Mouse (Mus musculus): ENCODE measurements around the gene Lcn10. TPM values are rescaled to one million over a fixed set of nuclear protein-coding genes. Genes with fewer than 3 reads are reported as not detected.
"Not testable (repeated sequence)": the region's sequence is repeated elsewhere in the genome, so short reads cannot be mapped to it uniquely, and the experiment has no call there.

Lcn10 gene
- polyA plus RNA-seq, 1 experiment, result not detected

DNA sequence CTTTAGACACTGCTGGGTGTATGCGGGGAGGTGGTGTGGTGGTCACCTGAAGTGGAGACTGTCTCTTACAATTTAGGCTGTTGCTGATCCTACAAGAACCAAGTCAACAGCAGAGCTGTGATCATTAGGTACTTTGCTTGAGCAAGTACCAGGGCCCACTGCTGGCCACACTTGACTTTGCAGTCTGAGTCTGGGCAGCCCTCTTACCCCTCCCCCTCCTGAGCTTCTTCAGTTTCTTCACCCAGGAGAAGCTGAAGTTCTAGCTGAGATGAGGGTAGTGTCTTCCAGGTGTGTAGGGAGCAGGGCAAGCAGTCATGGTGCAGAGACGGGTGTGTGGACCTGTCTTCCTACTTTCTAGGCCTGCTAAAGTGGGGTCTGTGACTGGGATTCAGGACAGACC lies 25.6 kb downstream of the Lcn10 start:
- no peaks in the 10 kb centered on the region for H3K9me3 ChIP-seq (replicated peaks; ENCODE audit: control insufficient read depth, insufficient read depth, low read length, poor library complexity, severe bottlenecking)
- no peaks in the 10 kb centered on the region for H3K27me3 ChIP-seq (ENCODE audit: control insufficient read depth, insufficient read depth, low read length, poor library complexity, severe bottlenecking)
- TF ChIP-seq POLR2A (IDR thresholded peaks at IDR 0.05; ENCODE audit: insufficient read depth, low read length) (no peak), CTCF (IDR thresholded peaks at IDR 0.05; ENCODE audit: low read depth, low read length) (no peak), EP300 (IDR thresholded peaks at IDR 0.05; ENCODE audit: insufficient read depth, low read depth, low read length) (no peak)
- H3K4me1 ChIP-seq (ENCODE audit: control insufficient read depth, insufficient read depth, low read length), result no peaks in the 10 kb centered on the region
- H3K4me3 ChIP-seq (ENCODE audit: low read depth, low read length), result no peak overlapping the region
- no peak overlapping the region for H3K9ac ChIP-seq (ENCODE audit: low read depth, poor library complexity, severe bottlenecking)
- H3K36me3 ChIP-seq (ENCODE audit: control insufficient read depth, insufficient read depth, low read length, poor library complexity, severe bottlenecking), result no peaks in the 10 kb centered on the region
- H3K27ac ChIP-seq (ENCODE audit: insufficient read depth, low read length), result no peak overlapping the region

DNA sequence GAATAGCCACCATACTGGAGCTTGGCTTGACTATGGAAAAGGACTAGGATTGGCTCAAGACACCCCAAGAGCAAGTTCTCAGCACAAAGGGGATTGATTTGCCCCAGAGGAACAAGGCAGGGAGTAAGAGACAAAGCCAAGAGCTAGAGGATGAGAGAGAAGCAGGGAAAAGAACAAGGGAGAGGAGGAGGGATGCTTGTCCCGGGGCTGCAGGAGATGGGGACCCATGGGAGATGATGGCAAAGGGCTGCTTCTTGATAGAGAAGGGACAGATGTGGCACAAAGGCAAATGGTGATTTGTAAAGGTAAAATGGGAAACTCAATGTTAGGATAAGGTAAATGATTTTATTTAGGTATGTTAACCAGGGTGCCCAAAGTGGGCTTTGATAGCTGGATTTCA lies 26.5 kb downstream of the Lcn10 start:
- not testable (repeated sequence) for H3K4me1 ChIP-seq (ENCODE audit: control insufficient read depth, insufficient read depth, low read length); H3K4me3 ChIP-seq (ENCODE audit: low read depth, low read length); H3K27ac ChIP-seq (ENCODE audit: insufficient read depth, low read length); H3K27me3 ChIP-seq (ENCODE audit: control insufficient read depth, insufficient read depth, low read length, poor library complexity, severe bottlenecking); H3K9me3 ChIP-seq (replicated peaks; ENCODE audit: control insufficient read depth, insufficient read depth, low read length, poor library complexity, severe bottlenecking); H3K9ac ChIP-seq (ENCODE audit: low read depth, poor library complexity, severe bottlenecking); H3K36me3 ChIP-seq (ENCODE audit: control insufficient read depth, insufficient read depth, low read length, poor library complexity, severe bottlenecking)

DNA sequence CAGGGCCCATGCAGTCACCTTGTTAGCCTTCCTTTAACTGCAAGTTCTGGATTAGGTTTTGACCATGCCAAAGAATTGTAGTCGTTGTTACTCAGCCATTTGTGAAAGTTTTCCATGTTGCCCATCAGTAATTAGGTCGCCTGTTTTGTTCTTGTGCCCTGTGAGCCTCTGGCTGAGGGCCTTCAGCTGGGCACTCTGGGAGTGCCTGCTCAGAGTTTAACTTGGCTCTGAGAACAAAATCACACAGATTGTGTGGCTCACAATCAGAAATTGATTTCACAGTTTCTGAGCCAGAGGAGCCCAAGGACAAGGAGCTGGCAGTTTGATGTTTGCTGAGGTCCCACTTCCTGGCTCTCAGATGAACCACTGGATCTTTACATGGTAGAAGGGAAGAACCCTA lies 27.3 kb downstream of the Lcn10 start:
- not testable (repeated sequence) for H3K9me3 ChIP-seq (replicated peaks; ENCODE audit: control insufficient read depth, insufficient read depth, low read length, poor library complexity, severe bottlenecking); H3K27ac ChIP-seq (ENCODE audit: insufficient read depth, low read length); H3K9ac ChIP-seq (ENCODE audit: low read depth, poor library complexity, severe bottlenecking); H3K27me3 ChIP-seq (ENCODE audit: control insufficient read depth, insufficient read depth, low read length, poor library complexity, severe bottlenecking); H3K4me1 ChIP-seq (ENCODE audit: control insufficient read depth, insufficient read depth, low read length); H3K4me3 ChIP-seq (ENCODE audit: low read depth, low read length); H3K36me3 ChIP-seq (ENCODE audit: control insufficient read depth, insufficient read depth, low read length, poor library complexity, severe bottlenecking)

DNA sequence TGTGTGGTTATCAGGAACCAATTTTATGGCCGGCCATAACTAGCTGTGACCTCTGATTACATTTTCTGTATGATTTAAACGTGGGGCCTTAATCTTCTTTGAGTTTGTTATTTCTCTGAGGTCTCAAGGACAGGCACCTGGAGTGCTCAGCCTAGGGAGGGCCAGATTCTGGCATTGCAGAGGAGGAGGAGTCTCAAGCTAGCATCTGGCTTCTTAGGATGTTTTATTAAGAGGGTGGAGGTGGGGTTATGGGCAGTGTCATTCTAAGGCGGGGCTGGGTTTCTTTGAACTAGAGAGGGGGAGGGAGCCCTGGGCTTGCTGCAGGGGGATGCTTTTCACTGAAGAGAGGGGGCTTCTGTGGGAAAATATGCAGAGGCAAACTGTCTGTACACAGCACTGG lies 29.1 kb downstream of the Lcn10 start:
- not testable (repeated sequence) for H3K4me1 ChIP-seq (ENCODE audit: control insufficient read depth, insufficient read depth, low read length); H3K9ac ChIP-seq (ENCODE audit: low read depth, poor library complexity, severe bottlenecking); H3K27ac ChIP-seq (ENCODE audit: insufficient read depth, low read length); H3K9me3 ChIP-seq (replicated peaks; ENCODE audit: control insufficient read depth, insufficient read depth, low read length, poor library complexity, severe bottlenecking); H3K27me3 ChIP-seq (ENCODE audit: control insufficient read depth, insufficient read depth, low read length, poor library complexity, severe bottlenecking); H3K36me3 ChIP-seq (ENCODE audit: control insufficient read depth, insufficient read depth, low read length, poor library complexity, severe bottlenecking); H3K4me3 ChIP-seq (ENCODE audit: low read depth, low read length)

DNA sequence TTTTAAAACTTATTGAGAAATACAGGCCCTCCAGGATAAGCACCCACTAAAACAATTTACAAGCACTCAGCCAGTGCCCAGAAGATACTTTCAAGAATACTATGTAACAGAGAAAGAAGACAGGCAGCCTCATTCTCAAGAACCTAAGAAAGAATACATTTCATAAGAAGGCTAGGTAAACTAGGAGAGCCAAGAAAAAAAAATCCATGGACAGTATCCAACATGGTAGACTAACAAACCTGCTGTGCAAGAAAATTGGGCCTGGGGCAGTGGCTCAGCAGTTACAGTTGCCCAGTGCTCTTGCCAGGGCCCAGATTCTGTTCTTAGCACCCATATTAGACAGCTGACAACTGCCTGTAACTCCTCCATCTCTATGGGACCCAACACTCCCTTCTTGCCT lies 34.7 kb downstream of the Lcn10 start:
- Histone ChIP-seq H3K4me3 (ENCODE audit: low read depth, low read length) (no peak overlapping the region), H3K4me1 (ENCODE audit: control insufficient read depth, insufficient read depth, low read length) (no peaks in the 10 kb centered on the region), H3K9me3 (replicated peaks; ENCODE audit: control insufficient read depth, insufficient read depth, low read length, poor library complexity, severe bottlenecking) (no peaks in the 10 kb centered on the region), H3K27ac (ENCODE audit: insufficient read depth, low read length) (no peak overlapping the region), H3K36me3 (ENCODE audit: control insufficient read depth, insufficient read depth, low read length, poor library complexity, severe bottlenecking) (no peaks in the 10 kb centered on the region), H3K27me3 (ENCODE audit: control insufficient read depth, insufficient read depth, low read length, poor library complexity, severe bottlenecking) (no peaks in the 10 kb centered on the region), H3K9ac (ENCODE audit: low read depth, poor library complexity, severe bottlenecking) (no peak overlapping the region)
- no peak for TF ChIP-seq CTCF (IDR thresholded peaks at IDR 0.05; ENCODE audit: low read depth, low read length)
- TF ChIP-seq POLR2A (IDR thresholded peaks at IDR 0.05; ENCODE audit: insufficient read depth, low read length), result no peak
- no peak for TF ChIP-seq EP300 (IDR thresholded peaks at IDR 0.05; ENCODE audit: insufficient read depth, low read depth, low read length)

DNA sequence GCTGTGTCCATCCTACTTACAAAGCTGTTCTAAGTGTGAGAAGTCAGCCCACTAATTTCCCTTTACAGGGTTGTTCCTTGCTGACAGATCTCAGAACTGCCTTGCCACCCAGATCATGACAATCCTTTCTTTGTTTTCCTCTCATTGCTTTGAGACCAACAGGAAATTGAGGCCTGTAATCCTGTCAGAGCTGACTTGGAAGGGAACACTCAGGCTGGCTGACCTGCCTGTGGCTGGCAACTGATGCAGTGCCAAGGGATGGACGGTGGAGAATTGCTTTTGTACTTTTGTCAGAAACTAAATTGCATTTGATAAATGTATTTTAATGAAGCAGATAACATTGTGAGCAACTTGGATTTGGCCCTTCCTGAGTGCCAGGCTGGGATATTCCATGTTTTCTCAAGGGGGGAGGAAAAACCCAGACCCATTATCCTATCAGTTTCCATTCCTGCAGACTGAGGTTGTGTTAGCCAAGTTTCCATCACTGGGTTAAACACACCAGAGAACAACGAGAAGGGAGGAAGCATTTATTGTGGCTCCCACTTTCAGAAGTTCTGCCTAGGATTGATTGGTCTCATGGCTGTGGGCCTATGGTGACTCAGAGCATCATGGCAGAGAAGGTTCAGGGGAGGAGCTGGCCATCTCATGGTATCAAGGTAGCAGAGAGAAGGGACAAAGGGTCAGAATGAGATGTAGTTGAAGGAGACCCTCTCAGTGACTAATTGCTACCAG lies 50.8 kb downstream of the Lcn10 start:
- no peak for TF ChIP-seq EP300 (IDR thresholded peaks at IDR 0.05; ENCODE audit: insufficient read depth, low read depth, low read length)
- TF ChIP-seq CTCF (IDR thresholded peaks at IDR 0.05; ENCODE audit: low read depth, low read length), result no peak
- TF ChIP-seq POLR2A (IDR thresholded peaks at IDR 0.05; ENCODE audit: insufficient read depth, low read length), result no peak
- no peak overlapping the region for H3K4me3 ChIP-seq (ENCODE audit: low read depth, low read length)
- H3K36me3 ChIP-seq (ENCODE audit: control insufficient read depth, insufficient read depth, low read length, poor library complexity, severe bottlenecking), result no peaks in the 10 kb centered on the region

More for the DNA sequence above, 50.8 kb downstream of the Lcn10 start:
- Histone ChIP-seq H3K27me3 (ENCODE audit: control insufficient read depth, insufficient read depth, low read length, poor library complexity, severe bottlenecking) (no peaks in the 10 kb centered on the region), H3K9ac (ENCODE audit: low read depth, poor library complexity, severe bottlenecking) (no peak overlapping the region), H3K4me1 (ENCODE audit: control insufficient read depth, insufficient read depth, low read length) (no peaks in the 10 kb centered on the region), H3K9me3 (replicated peaks; ENCODE audit: control insufficient read depth, insufficient read depth, low read length, poor library complexity, severe bottlenecking) (no peaks in the 10 kb centered on the region), H3K27ac (ENCODE audit: insufficient read depth, low read length) (no peak overlapping the region)

Other genes with a start within 250 kb of the Lcn10 start
- not detected in 2 replicates for gene Clic3, start 225.9 kb upstream of the Lcn10 start, polyA plus RNA-seq (2011; ENCODE audit: insufficient read depth, insufficient read length, low read depth, missing spikeins)
- 3.7 and 5.7 TPM in 2 replicates for gene Paxx, start 221.6 kb upstream of the Lcn10 start, polyA plus RNA-seq (2011; ENCODE audit: insufficient read depth, insufficient read length, low read depth, missing spikeins)
- 0.57 TPM in 1 of 2 replicates, not detected in the other for gene Ptgds, start 212.7 kb upstream of the Lcn10 start, polyA plus RNA-seq (2011; ENCODE audit: insufficient read depth, insufficient read length, low read depth, missing spikeins)
- gene Lcn12, start 188.8 kb upstream of the Lcn10 start, polyA plus RNA-seq (2011; ENCODE audit: insufficient read depth, insufficient read length, low read depth, missing spikeins), result not detected in 2 replicates
- gene Fbxw5, start 182.0 kb upstream of the Lcn10 start, polyA plus RNA-seq (2011; ENCODE audit: insufficient read depth, insufficient read length, low read depth, missing spikeins), result 16.4 and 18.4 TPM in 2 replicates
- gene C8g, start 181.0 kb upstream of the Lcn10 start, polyA plus RNA-seq (2011; ENCODE audit: insufficient read depth, insufficient read length, low read depth, missing spikeins), result 3.5 and 4.9 TPM in 2 replicates
- gene Traf2, start 135.8 kb upstream of the Lcn10 start, polyA plus RNA-seq (2011; ENCODE audit: insufficient read depth, insufficient read length, low read depth, missing spikeins), result 9.4 and 9.8 TPM in 2 replicates
- gene Edf1, start 124.9 kb upstream of the Lcn10 start, polyA plus RNA-seq (2011; ENCODE audit: insufficient read depth, insufficient read length, low read depth, missing spikeins), result 107 and 122 TPM in 2 replicates
- 0.65 and 3.7 TPM in 2 replicates for gene Mamdc4, start 107.9 kb upstream of the Lcn10 start, polyA plus RNA-seq (2011; ENCODE audit: insufficient read depth, insufficient read length, low read depth, missing spikeins)
- gene Phpt1, start 107.5 kb upstream of the Lcn10 start, polyA plus RNA-seq (2011; ENCODE audit: insufficient read depth, insufficient read length, low read depth, missing spikeins), result 37.0 and 47.9 TPM in 2 replicates
- 0.55 and 0.70 TPM in 2 replicates for gene Ajm1, start 101.0 kb upstream of the Lcn10 start, polyA plus RNA-seq (2011; ENCODE audit: insufficient read depth, insufficient read length, low read depth, missing spikeins)
- 72.5 and 80.2 TPM in 2 replicates for gene Rabl6, start 74.2 kb upstream of the Lcn10 start, polyA plus RNA-seq (2011; ENCODE audit: insufficient read depth, insufficient read length, low read depth, missing spikeins)
- gene Ccdc183, start 65.0 kb upstream of the Lcn10 start, polyA plus RNA-seq (2011; ENCODE audit: insufficient read depth, insufficient read length, low read depth, missing spikeins), result not detected in 2 replicates
- gene Tmem141, start 60.7 kb upstream of the Lcn10 start, polyA plus RNA-seq (2011; ENCODE audit: insufficient read depth, insufficient read length, low read depth, missing spikeins), result 12.3 and 13.4 TPM in 2 replicates
- not detected in 2 replicates for gene Fcna, start 54.7 kb upstream of the Lcn10 start, polyA plus RNA-seq (2011; ENCODE audit: insufficient read depth, insufficient read length, low read depth, missing spikeins)
- not detected in 2 replicates for gene Lcn8, start 29.6 kb upstream of the Lcn10 start, polyA plus RNA-seq (2011; ENCODE audit: insufficient read depth, insufficient read length, low read depth, missing spikeins)
- gene Lcn5, start 24.8 kb upstream of the Lcn10 start, polyA plus RNA-seq (2011; ENCODE audit: insufficient read depth, insufficient read length, low read depth, missing spikeins), result not detected in 2 replicates
- not detected in 2 replicates for gene Lcn6, start 5.9 kb upstream of the Lcn10 start, polyA plus RNA-seq (2011; ENCODE audit: insufficient read depth, insufficient read length, low read depth, missing spikeins)
- gene Obp2a, start 17.3 kb downstream of the Lcn10 start, polyA plus RNA-seq (2011; ENCODE audit: insufficient read depth, insufficient read length, low read depth, missing spikeins), result not detected in 2 replicates
- 10.5 and 17.0 TPM in 2 replicates for gene Bmyc, start 24.0 kb downstream of the Lcn10 start, polyA plus RNA-seq (2011; ENCODE audit: insufficient read depth, insufficient read length, low read depth, missing spikeins)
- not detected in 2 replicates for gene Obp2b, start 54.3 kb downstream of the Lcn10 start, polyA plus RNA-seq (2011; ENCODE audit: insufficient read depth, insufficient read length, low read depth, missing spikeins)
- gene Lcn3, start 82.8 kb downstream of the Lcn10 start, polyA plus RNA-seq (2011; ENCODE audit: insufficient read depth, insufficient read length, low read depth, missing spikeins), result not detected in 2 replicates
- not detected in 2 replicates for gene Lcn11, start 94.3 kb downstream of the Lcn10 start, polyA plus RNA-seq (2011; ENCODE audit: insufficient read depth, insufficient read length, low read depth, missing spikeins)
- gene Gm13539, start 99.5 kb downstream of the Lcn10 start, polyA plus RNA-seq (2011; ENCODE audit: insufficient read depth, insufficient read length, low read depth, missing spikeins), result not detected in 2 replicates
- not detected in 2 replicates for gene Glt6d1, start 133.1 kb downstream of the Lcn10 start, polyA plus RNA-seq (2011; ENCODE audit: insufficient read depth, insufficient read length, low read depth, missing spikeins)
- not detected in 2 replicates for gene Lcn9, start 140.4 kb downstream of the Lcn10 start, polyA plus RNA-seq (2011; ENCODE audit: insufficient read depth, insufficient read length, low read depth, missing spikeins)
- gene Sohlh1, start 164.5 kb downstream of the Lcn10 start, polyA plus RNA-seq (2011; ENCODE audit: insufficient read depth, insufficient read length, low read depth, missing spikeins), result not detected in 2 replicates
- gene Kcnt1, start 181.0 kb downstream of the Lcn10 start, polyA plus RNA-seq (2011; ENCODE audit: insufficient read depth, insufficient read length, low read depth, missing spikeins), result 0.54 and 1.0 TPM in 2 replicates